23 mouse cellular contexts compared by ENCODE assay signal in genomic region chr8:126673038-126673740, GRCm38 (mm10).
A peak's percentile ranks its signal among the peaks of the same experiment; 100 is the strongest.
DNase-seq lines count a peak whose midpoint lies in the region; ATAC-seq lines count a peak whose summit lies in the region.
"Had no signal": no experiment of that assay in that cellular context is flagged by ENCODE, and none has a peak within 500 bp of the region (broad histone marks: within the 10 kb centered on the region; RNA-seq: fewer than 3 reads in every experiment).

No protein-coding gene starts in this region.

- no peaks in the 10 kb centered on the region for H3K4me1 ChIP-seq in hindbrain, embryonic 11.5 days (replicated peaks; ENCODE audit: control insufficient read depth, insufficient read depth, low read length)

- no peaks in the 10 kb centered on the region for H3K36me3 ChIP-seq in hindbrain, embryonic 11.5 days (ENCODE audit: control insufficient read depth, insufficient read depth, low read length)
- H3K36me3 ChIP-seq: embryonic facial prominence, embryonic 13.5 days; forebrain, embryonic 15.5 days; hindbrain, embryonic 13.5 days; limb, embryonic 15.5 days; liver, embryonic 15.5 days; stomach, embryonic 15.5 days had no signal

- no peak overlapping the region for H3K4me3 ChIP-seq in hindbrain, embryonic 11.5 days (ENCODE audit: low read depth, low read length)
- H3K4me3 ChIP-seq: embryonic facial prominence, embryonic 13.5 days; forebrain, embryonic 15.5 days; hindbrain, embryonic 13.5 days; layer of hippocampus, adult 2 months; limb, embryonic 15.5 days; liver, embryonic 15.5 days; stomach, embryonic 15.5 days had no signal

- ATAC-seq in hindbrain, embryonic 11.5 days (ENCODE audit: low FRiP score) = no peak
- no peak for ATAC-seq in erythroid progenitor cell, adult 5-6 weeks (replicated peaks; ENCODE audit: low FRiP score, poor library complexity, severe bottlenecking)
- ATAC-seq: forebrain, embryonic 15.5 days; inflammation-experienced regulatory T-cells, adult 6 months had no signal

- no peaks in the 10 kb centered on the region for H3K27me3 ChIP-seq in hindbrain, embryonic 11.5 days (ENCODE audit: control insufficient read depth, insufficient read depth, low read length)
- H3K27me3 ChIP-seq: embryonic facial prominence, embryonic 13.5 days; forebrain, embryonic 15.5 days; hindbrain, embryonic 13.5 days; limb, embryonic 15.5 days; liver, embryonic 15.5 days; stomach, embryonic 15.5 days had no signal

- H3K9me3 ChIP-seq in hindbrain, embryonic 11.5 days (ENCODE audit: control insufficient read depth, low read length) = no peaks in the 10 kb centered on the region
- H3K9me3 ChIP-seq: embryonic facial prominence, embryonic 13.5 days; forebrain, embryonic 15.5 days; hindbrain, embryonic 13.5 days; limb, embryonic 15.5 days; liver, embryonic 15.5 days; stomach, embryonic 15.5 days had no signal

- peak; percentile 59 for DNase-seq in gastrocnemius, adult 18-20 months (ENCODE audit: low spot score)
- DNase-seq in gastrocnemius, adult 8-10 months (ENCODE audit: low spot score in 2 of 2) = no peak
- DNase-seq in lung, postnatal 36 days = peak; percentile 43
- DNase-seq in lung, postnatal 14 days = no peak
- peak; percentile 44 for DNase-seq in NIH3T3 (ENCODE audit: low read depth)
- DNase-seq in gastrocnemius, postnatal 25 days = peak; percentile 46
- DNase-seq in hindbrain, embryonic 11.5 days (ENCODE audit: low spot score) = no peak
- DNase-seq: cerebellum, adult 11 months; cerebellum, postnatal 14 days; kidney, adult 2 months; kidney, postnatal 10 days; right cerebral cortex, postnatal 25 days; thymus, postnatal 25 days had no signal

- H3K9ac ChIP-seq in hindbrain, embryonic 11.5 days (ENCODE audit: low read depth, low read length) = no peak overlapping the region
- H3K9ac ChIP-seq: embryonic facial prominence, embryonic 13.5 days; forebrain, embryonic 15.5 days; hindbrain, embryonic 13.5 days; limb, embryonic 15.5 days; liver, embryonic 15.5 days; stomach, embryonic 15.5 days had no signal

- H3K27ac ChIP-seq in hindbrain, embryonic 11.5 days (ENCODE audit: low read depth, low read length) = no peak overlapping the region
- H3K27ac ChIP-seq: embryonic facial prominence, embryonic 13.5 days; forebrain, embryonic 15.5 days; hindbrain, embryonic 13.5 days; layer of hippocampus, adult 2 months; limb, embryonic 15.5 days; liver, embryonic 15.5 days; stomach, embryonic 15.5 days had no signal

- no peak overlapping the region for H3K4me2 ChIP-seq in hindbrain, embryonic 11.5 days (replicated peaks; ENCODE audit: low read depth, low read length)
- H3K4me2 ChIP-seq: embryonic facial prominence, embryonic 13.5 days; forebrain, embryonic 15.5 days; hindbrain, embryonic 13.5 days; limb, embryonic 15.5 days; liver, embryonic 15.5 days; midbrain, embryonic 11.5 days; stomach, embryonic 15.5 days had no signal

- 89% methylated on average over 9 of the region's 9 CpGs for WGBS in hindbrain, embryonic 11.5 days

Comparison
In these comparisons a context has a peak if more than half of its experiments do, and no peak if none do; other contexts are left out.
1. DNase-seq: peak in gastrocnemius, adult 18-20 months (single experiment), lung, postnatal 36 days (single experiment), NIH3T3 (single experiment) and gastrocnemius, postnatal 25 days (single experiment); none in gastrocnemius, adult 8-10 months (0 of 2), lung, postnatal 14 days (single experiment) and hindbrain, embryonic 11.5 days (single experiment).